Mouse (Mus musculus): ENCODE results near the gene Supt20. TPM values are rescaled to one million over a fixed set of nuclear protein-coding genes. Genes with fewer than 3 reads are reported as not detected.

Gene Supt20
- total RNA-seq, 2 experiments from 2014 or later: 54.3 to 85.1 TPM

Other genes starting within 250 kb of the Supt20 start
- gene Gm21958, start 21.5 kb downstream of the Supt20 start, total RNA-seq (2015; ENCODE audit: low replicate concordance): not detected in 2 replicates
- not detected in 2 replicates for gene Gm21958, start 21.5 kb downstream of the Supt20 start, total RNA-seq (2017; ENCODE audit: low replicate concordance)
- 91.4 and 111 TPM in 2 replicates for gene Exosc8, start 42.6 kb downstream of the Supt20 start, total RNA-seq (2015; ENCODE audit: low replicate concordance)
- 75.7 and 94.0 TPM in 2 replicates for gene Exosc8, start 42.6 kb downstream of the Supt20 start, total RNA-seq (2017; ENCODE audit: low replicate concordance)
- 10.5 and 30.6 TPM in 2 replicates for gene Alg5, start 42.7 kb downstream of the Supt20 start, total RNA-seq (2015; ENCODE audit: low replicate concordance)
- 1.9 and 6.5 TPM in 2 replicates for gene Alg5, start 42.7 kb downstream of the Supt20 start, total RNA-seq (2017; ENCODE audit: low replicate concordance)
- not detected in 2 replicates for gene Smad9, start 62.8 kb downstream of the Supt20 start, total RNA-seq (2015; ENCODE audit: low replicate concordance)
- not detected in 2 replicates for gene Smad9, start 62.8 kb downstream of the Supt20 start, total RNA-seq (2017; ENCODE audit: low replicate concordance)
- 3.8 and 51.9 TPM in 2 replicates for gene Rfxap, start 115.0 kb downstream of the Supt20 start, total RNA-seq (2015; ENCODE audit: low replicate concordance)
- gene Rfxap, start 115.0 kb downstream of the Supt20 start, total RNA-seq (2017; ENCODE audit: low replicate concordance): 19.3 and 48.1 TPM in 2 replicates
- not detected in 2 replicates for gene Sertm1, start 223.1 kb downstream of the Supt20 start, total RNA-seq (2015; ENCODE audit: low replicate concordance)
- gene Sertm1, start 223.1 kb downstream of the Supt20 start, total RNA-seq (2017; ENCODE audit: low replicate concordance): not detected in 2 replicates

Measured in erythroid progenitor cell, adult 5-6 weeks (primary cell).